Mouse (Mus musculus) gastrocnemius, postnatal 14 days (tissue): ENCODE data around the gene Mlf1. TPM values are rescaled to one million over a fixed set of nuclear protein-coding genes. Genes with fewer than 3 reads are reported as not detected.

ENCODE experiments used
- DNase-seq: peaks from one replicate; pipeline ENCODE4 v3.0.0; 2021; ENCODE audit warnings: mixed read lengths
- intact Hi-C: fragments of 180-260 bp; cut with DNase I; formaldehyde crosslinking; loops from one replicate; pipeline ENCODE4 v1.15.1; 2025; ENCODE audit warnings: low total_unique reads
- long read RNA-seq, 2 experiments: library from polyadenylated mRNA; stranded (forward); transcript quantifications; one replicate each; pipeline ENCODE4 v2.0.0; 2021
- total RNA-seq, 2 experiments: library from RNA; stranded (reverse); gene quantifications; 2 replicates each; pipeline ENCODE4 v1.2.3; 2021

The Mlf1 gene
- 100 to 1,000 TPM; 427 to 489 TPM for total RNA-seq
- long read RNA-seq, experiment 1, transcript Mlf1-201 (8 exons, 1,113 nt) = major isoform, 397 of 466 reads
- long read RNA-seq, experiment 1, transcript Mlf1-202 (7 exons, 1,114 nt) = minor isoform, 49 of 466 reads
- long read RNA-seq, experiment 1, partial matches to known transcripts = 7 of 466 reads
- long read RNA-seq, experiment 1, other reads (novel, unspliced or antisense) = 13 of 466 reads
- long read RNA-seq, experiment 2, transcript Mlf1-202 (7 exons, 1,114 nt) = minor isoform, 52 of 443 reads
- long read RNA-seq, experiment 2, transcript Mlf1-201 (8 exons, 1,113 nt) = major isoform, 375 of 443 reads
- long read RNA-seq, experiment 2, partial matches to known transcripts = 8 of 443 reads
- long read RNA-seq, experiment 2, other reads (novel, unspliced or antisense) = 8 of 443 reads

- intact Hi-C loops = no loop called here
- DNase-seq = peak; percentile 85
Measured at GRCm38 (mm10) chr3:67373872-67374271, at the start of gene Mlf1. TSS of gene Mlf1 (plus strand) at chr3:67374097.

DNA sequence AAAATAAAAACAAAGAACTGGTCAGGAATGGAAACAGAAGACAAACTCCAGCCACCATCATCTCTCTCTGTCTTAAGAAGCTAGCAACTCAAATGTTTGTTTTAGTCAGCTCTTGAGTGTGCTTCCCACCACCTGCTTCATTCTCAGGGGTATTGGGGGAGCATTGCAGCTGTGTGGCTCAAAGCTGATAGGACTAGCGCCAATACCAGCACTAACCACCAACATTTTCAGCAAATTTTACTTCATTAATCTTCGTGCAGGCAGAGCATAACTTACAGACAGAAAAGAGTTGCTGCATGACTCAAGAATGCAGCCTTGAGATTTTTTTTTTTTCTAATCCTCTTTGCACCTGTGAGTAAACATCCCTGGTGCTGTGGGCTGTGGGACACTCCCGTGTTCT lies 34.3 kb upstream of the Mlf1 start:
- DNase-seq = no peak
- intact Hi-C loops = no loop called here

DNA sequence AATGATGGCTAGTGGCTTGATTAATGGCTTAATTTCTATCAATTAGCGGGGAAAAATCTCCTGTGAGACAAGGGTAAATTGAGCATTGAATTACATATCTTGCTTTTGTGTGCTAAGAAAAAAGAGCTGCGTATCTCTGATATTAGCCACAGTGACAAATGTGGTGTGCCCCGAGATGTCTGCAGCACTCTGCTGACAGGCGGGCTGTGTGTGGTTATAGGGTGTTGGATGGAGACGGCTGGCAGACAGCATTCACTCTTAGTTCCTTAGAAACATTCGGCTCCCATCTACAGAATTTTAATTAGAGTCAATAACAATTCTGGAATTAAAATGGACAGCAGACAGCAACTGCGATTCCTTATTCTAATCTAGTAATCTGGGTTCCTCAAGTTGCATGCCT lies 33.0 kb upstream of the Mlf1 start:
- intact Hi-C loops = loop anchor here (5.0 to 10.0 kb wide), 2 partner anchors 929 to 1006 kb away; no protein-coding TSS in a partner anchor

GRCm38 (mm10) chr3:67343004-67343662 lies 30.8 kb upstream of the Mlf1 start:
- intact Hi-C loops = loop anchor here (5.0 to 10.0 kb wide), 2 partner anchors 931 to 1008 kb away; no protein-coding TSS in a partner anchor
- no peak for DNase-seq

More for the DNA sequence above, 33.0 kb upstream of the Mlf1 start:
- no peak for DNase-seq

GRCm38 (mm10) chr3:67344599-67344998 lies 29.3 kb upstream of the Mlf1 start:
- intact Hi-C loops = loop anchor here (5.0 to 10.0 kb wide), 2 partner anchors 932 to 1010 kb away; no protein-coding TSS in a partner anchor
- DNase-seq = peak; percentile 29

DNA sequence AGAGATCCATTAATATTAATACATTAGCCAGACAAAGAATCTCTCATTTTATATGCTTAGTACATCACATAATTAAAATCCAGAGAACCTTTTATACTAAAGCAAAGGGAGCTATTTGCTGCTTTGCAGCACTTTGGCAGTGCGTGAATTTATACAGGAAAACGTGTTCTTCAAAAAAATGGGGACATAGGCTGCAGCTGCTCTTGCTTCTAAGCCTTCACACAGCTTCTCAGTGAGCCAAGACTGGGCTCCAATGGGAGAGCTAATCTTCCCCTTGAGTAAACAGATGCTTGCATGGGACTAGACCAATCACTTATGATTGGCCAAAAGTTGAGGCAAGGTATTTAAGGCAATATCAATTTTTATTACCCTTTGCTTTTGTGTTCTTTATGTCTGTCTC lies 27.2 kb upstream of the Mlf1 start:
- intact Hi-C loops = loop anchor here (10.0 kb wide), 1 partner anchor 1012 kb away; no protein-coding TSS in a partner anchor

GRCm38 (mm10) chr3:67351406-67352127 lies 22.3 kb upstream of the Mlf1 start:
- intact Hi-C loops = loop anchor here (10.0 kb wide), 2 partner anchors 73 to 213 kb away; no protein-coding TSS in a partner anchor
- no peak for DNase-seq

More for the DNA sequence above, 27.2 kb upstream of the Mlf1 start:
- no peak for DNase-seq

GRCm38 (mm10) chr3:67352128-67352762 lies 21.7 kb upstream of the Mlf1 start:
- DNase-seq = no peak

DNA sequence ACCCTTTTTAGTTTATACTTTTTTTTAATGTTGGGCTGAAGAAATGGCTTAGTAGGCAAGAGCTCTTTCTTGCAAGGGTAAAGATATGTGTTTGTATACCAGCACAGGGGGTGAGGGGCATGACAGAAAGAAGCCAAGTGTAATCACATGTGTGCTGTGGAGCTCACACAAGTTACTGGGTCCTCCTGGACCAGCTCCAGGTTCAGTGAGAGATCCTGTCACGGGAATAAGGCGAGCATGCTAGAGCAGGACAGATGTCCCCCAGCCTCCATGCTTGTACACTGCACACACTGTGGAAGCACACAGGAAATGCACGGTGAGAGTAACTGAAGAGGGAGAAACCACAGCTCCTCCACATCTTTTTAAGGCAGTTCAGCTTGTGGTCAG lies 21.1 kb upstream of the Mlf1 start:
- DNase-seq = no peak
- intact Hi-C loops = loop anchor here (10.0 kb wide), 2 partner anchors 72 to 212 kb away; no protein-coding TSS in a partner anchor

More at GRCm38 (mm10) chr3:67352128-67352762, 21.7 kb upstream of the Mlf1 start:
- intact Hi-C loops = loop anchor here (10.0 kb wide), 2 partner anchors 73 to 213 kb away; no protein-coding TSS in a partner anchor

GRCm38 (mm10) chr3:67358376-67358775 lies 15.5 kb upstream of the Mlf1 start:
- intact Hi-C loops = loop anchor here (10.0 kb wide), 2 partner anchors 66 to 206 kb away; no protein-coding TSS in a partner anchor

GRCm38 (mm10) chr3:67366087-67366892 lies 7.6 kb upstream of the Mlf1 start:
- intact Hi-C loops = no loop called here
- no peak for DNase-seq

More at GRCm38 (mm10) chr3:67358376-67358775, 15.5 kb upstream of the Mlf1 start:
- DNase-seq = no peak

GRCm38 (mm10) chr3:67367481-67367880 lies 6.4 kb upstream of the Mlf1 start:
- DNase-seq = peak; percentile 33
- intact Hi-C loops = no loop called here

DNA sequence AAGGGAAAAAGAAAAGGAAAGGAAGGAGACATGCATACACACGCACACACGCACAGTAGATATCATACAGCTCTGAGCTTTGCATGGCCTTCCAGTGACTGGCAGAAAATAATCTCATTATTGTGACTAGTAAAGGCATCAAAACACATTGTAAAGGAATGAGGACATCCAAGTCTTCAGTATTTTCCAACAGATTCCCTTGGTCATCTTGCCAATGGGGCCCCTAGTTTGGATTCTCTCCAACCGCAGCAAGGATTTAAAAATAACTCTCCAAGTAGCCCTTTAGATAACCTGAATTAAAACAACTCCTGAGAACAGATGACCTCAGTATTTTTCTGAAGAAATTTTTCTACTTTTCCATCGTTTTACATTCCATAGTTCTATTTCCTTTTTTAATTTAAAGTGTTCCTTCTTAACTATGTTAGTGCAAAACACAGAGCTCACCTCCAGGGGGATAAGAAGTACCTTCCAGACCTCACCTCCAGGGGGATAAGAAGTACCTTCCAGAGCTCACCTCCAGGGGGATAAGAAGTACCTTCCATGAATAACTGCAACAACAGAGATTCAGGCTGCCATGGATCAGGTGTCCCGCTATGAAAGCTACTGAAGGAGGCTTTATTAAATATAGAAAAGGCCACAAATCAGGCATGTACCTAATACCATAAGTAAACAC lies 4.4 kb upstream of the Mlf1 start:
- intact Hi-C loops = no loop called here
- no peak for DNase-seq

- intact Hi-C loops = no loop called here
- no peak for DNase-seq
Measured at GRCm38 (mm10) chr3:67372194-67372593, 1.7 kb upstream of the Mlf1 start.

DNA sequence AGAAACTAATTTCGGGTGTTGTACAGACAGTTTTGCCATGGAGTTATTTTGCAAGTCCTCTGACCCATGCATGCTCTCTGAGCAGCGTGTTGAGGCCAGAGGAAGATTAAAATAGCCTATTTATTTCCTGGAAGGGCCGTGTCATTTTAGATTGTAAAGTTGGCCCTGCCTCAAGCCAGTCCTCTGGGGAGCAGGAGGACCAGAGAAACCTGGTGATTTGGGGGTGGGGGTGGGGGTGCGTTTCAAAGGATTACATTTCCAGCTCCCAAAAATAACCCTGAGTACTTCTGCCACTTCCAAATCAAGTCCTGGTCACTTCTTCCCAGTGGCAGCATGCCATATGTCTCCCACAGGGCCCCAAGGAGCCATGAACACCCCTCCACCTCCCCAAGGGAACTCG lies 1.1 kb upstream of the Mlf1 start:
- intact Hi-C loops = no loop called here
- peak; percentile 62 for DNase-seq

GRCm38 (mm10) chr3:67374360-67374778 lies 472 bp downstream of the Mlf1 start:
- intact Hi-C loops = no loop called here
- no peak for DNase-seq

DNA sequence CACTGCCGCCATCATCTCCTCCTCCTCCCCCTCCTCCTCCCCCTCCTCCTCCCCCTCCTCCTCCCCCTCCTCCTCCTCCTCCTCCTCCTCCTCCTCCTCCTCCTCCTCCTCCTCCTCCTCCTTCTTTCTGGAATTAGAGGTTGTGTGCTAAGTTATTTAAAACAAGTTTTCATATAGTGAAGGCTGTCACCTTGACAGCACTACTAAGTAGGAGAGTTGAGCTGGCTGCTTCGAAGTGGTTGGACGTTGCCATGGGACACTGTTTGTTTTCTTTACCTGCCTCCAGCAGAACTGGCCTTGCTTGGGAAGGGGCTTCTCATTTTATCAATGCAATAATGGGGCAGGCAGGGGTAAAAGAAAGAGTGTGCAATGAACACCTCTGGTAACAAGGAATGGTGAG lies 1.2 kb downstream of the Mlf1 start, which contains the start of gene Gm17402:
Gene Gm17402 (minus strand): TSS at position 101 of the 400 bp plus-strand sequence.
- intact Hi-C loops = no loop called here
- no peak for DNase-seq

DNA sequence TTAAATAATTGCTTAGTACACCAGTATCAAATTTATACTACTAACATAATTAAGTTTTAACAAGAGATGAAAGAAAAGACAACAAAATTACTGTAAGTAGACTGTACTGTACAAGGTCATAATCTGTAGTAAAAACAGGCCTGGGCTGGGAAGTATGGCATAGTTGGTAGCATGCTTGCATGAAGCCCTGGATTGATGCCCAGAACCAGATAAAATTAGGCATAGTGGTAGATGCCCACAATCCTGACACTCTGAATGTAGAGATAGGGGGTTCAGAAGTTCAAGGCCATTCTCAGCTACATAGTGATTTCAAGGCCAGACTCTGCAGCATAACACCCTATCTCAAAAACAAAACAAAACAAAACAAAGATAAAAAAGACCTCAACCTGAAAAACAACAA lies 4.3 kb downstream of the Mlf1 start:
- no peak for DNase-seq
- intact Hi-C loops = no loop called here
